8 mouse cellular contexts compared by ENCODE assay signal in genomic region chr17:10334957-10335690, GRCm38 (mm10). TPM values are rescaled to one million over a fixed set of nuclear protein-coding genes. Genes with fewer than 3 reads are reported as not detected.
DNase-seq lines count a peak whose midpoint lies in the region; ATAC-seq and TF ChIP-seq lines count a peak whose summit lies in the region.

No protein-coding gene starts in this region.

- peak overlapping the region; percentile 28; the same call in 1 of the 2 replicates for H3K27ac ChIP-seq in spleen, adult 2 months (ENCODE audit: insufficient read depth, low read length)
- peak overlapping the region; percentile 96 for H3K27ac ChIP-seq in forebrain, embryonic 13.5 days
- H3K27ac ChIP-seq in heart, embryonic 14.5 days (replicated peaks in 1 of 2; ENCODE audit: control insufficient read depth in 1 of 2, insufficient read depth in 1 of 2, low read depth in 2 of 2, low read length in 2 of 2), result peak overlapping the region; percentile 97 to 98
- H3K27ac ChIP-seq in kidney, embryonic 16.5 days (ENCODE audit: low read length), result peak overlapping the region; percentile 95
- H3K27ac ChIP-seq in limb, embryonic 15.5 days, result peak overlapping the region; percentile 85
- H3K27ac ChIP-seq in midbrain, embryonic 14.5 days (replicated peaks; ENCODE audit: low read depth, low read length), result peak overlapping the region; percentile 94
- peak overlapping the region; percentile 90 for H3K27ac ChIP-seq in testis, adult 2 months (ENCODE audit: control insufficient read depth, insufficient read depth, low read depth, low read length)

- H3K4me2 ChIP-seq in forebrain, embryonic 13.5 days, result peak overlapping the region; percentile 59
- peak overlapping the region; percentile 82 for H3K4me2 ChIP-seq in heart, embryonic 14.5 days (ENCODE audit: low read length)
- H3K4me2 ChIP-seq in kidney, embryonic 16.5 days (replicated peaks; ENCODE audit: low read depth, low read length), result peak overlapping the region; percentile 79
- H3K4me2 ChIP-seq in limb, embryonic 15.5 days, result peak overlapping the region; percentile 80
- peak overlapping the region; percentile 65 for H3K4me2 ChIP-seq in midbrain, embryonic 14.5 days (ENCODE audit: low read length)

- no peaks in the 10 kb centered on the region for H3K4me1 ChIP-seq in spleen, adult 2 months (ENCODE audit: control insufficient read depth, insufficient read depth, insufficient read length)
- peaks cover 38% of the 10 kb centered on the region for H3K4me1 ChIP-seq in forebrain, embryonic 13.5 days
- peaks cover 21 to 42% of the 10 kb centered on the region in 2 experiments for H3K4me1 ChIP-seq in heart, embryonic 14.5 days (ENCODE audit: control insufficient read depth in 2 of 2, insufficient read depth in 2 of 2, low read length in 2 of 2)
- peaks cover 15% of the 10 kb centered on the region; the same call in 1 of the 2 replicates for H3K4me1 ChIP-seq in kidney, embryonic 16.5 days (ENCODE audit: insufficient read depth, low read length)
- H3K4me1 ChIP-seq in limb, embryonic 15.5 days, result peaks cover 13% of the 10 kb centered on the region
- peaks cover 27% of the 10 kb centered on the region for H3K4me1 ChIP-seq in midbrain, embryonic 14.5 days (ENCODE audit: control insufficient read depth, insufficient read depth, low read length)
- peaks cover 10% of the 10 kb centered on the region for H3K4me1 ChIP-seq in testis, adult 2 months (ENCODE audit: control insufficient read depth, insufficient read depth, low read length)

- peak overlapping the region; percentile 23 for H3K4me3 ChIP-seq in spleen, adult 2 months (ENCODE audit: extremely low read depth, insufficient read depth, insufficient read length)
- peak overlapping the region; percentile 40 for H3K4me3 ChIP-seq in forebrain, embryonic 13.5 days
- H3K4me3 ChIP-seq in heart, embryonic 14.5 days (ENCODE audit: control insufficient read depth in 1 of 2, insufficient read depth in 1 of 2, low read depth in 1 of 2, low read length in 2 of 2), result peak overlapping the region; percentile 47 to 49
- peak overlapping the region; percentile 54 for H3K4me3 ChIP-seq in kidney, embryonic 16.5 days (ENCODE audit: low read length)
- peak overlapping the region; percentile 50 for H3K4me3 ChIP-seq in limb, embryonic 15.5 days
- peak overlapping the region; percentile 39 for H3K4me3 ChIP-seq in midbrain, embryonic 14.5 days (replicated peaks; ENCODE audit: low read depth, low read length)
- peak overlapping the region; percentile 70 for H3K4me3 ChIP-seq in testis, adult 2 months (ENCODE audit: control insufficient read depth, low read depth, low read length)

- 0 out of 2 replicates have a peak, but pooled peaks cover 3% of the 10 kb centered on the region for H3K27me3 ChIP-seq in spleen, adult 2 months (ENCODE audit: control insufficient read depth, insufficient read depth, low read length)
- H3K27me3 ChIP-seq in forebrain, embryonic 13.5 days, result no peaks in the 10 kb centered on the region
- H3K27me3 ChIP-seq in heart, embryonic 14.5 days (ENCODE audit: control insufficient read depth, insufficient read depth, low read length), result no peaks in the 10 kb centered on the region
- no peaks in the 10 kb centered on the region for H3K27me3 ChIP-seq in kidney, embryonic 16.5 days (ENCODE audit: insufficient read depth, low read length)
- H3K27me3 ChIP-seq in limb, embryonic 15.5 days, result no peaks in the 10 kb centered on the region
- H3K27me3 ChIP-seq in midbrain, embryonic 14.5 days (ENCODE audit: control insufficient read depth, insufficient read depth, low read length), result no peaks in the 10 kb centered on the region
- no peaks in the 10 kb centered on the region; the same call in 1 of the 2 replicates for H3K27me3 ChIP-seq in testis, adult 2 months (ENCODE audit: control insufficient read depth, insufficient read depth, low read length)

- no peak for DNase-seq in spleen, adult 2 months (ENCODE audit: low read depth in 1 of 2, low spot score in 2 of 2)
- no peak for DNase-seq in spleen, adult 12 weeks (ENCODE audit: low spot score)
- peak; percentile 92 for DNase-seq in midbrain, embryonic 14.5 days

- H3K9ac ChIP-seq in forebrain, embryonic 13.5 days, result peak overlapping the region; percentile 73
- H3K9ac ChIP-seq in heart, embryonic 14.5 days (ENCODE audit: low read length), result peak overlapping the region; percentile 87
- peak overlapping the region; percentile 75 for H3K9ac ChIP-seq in kidney, embryonic 16.5 days (replicated peaks; ENCODE audit: low read length)
- peak overlapping the region; percentile 49 for H3K9ac ChIP-seq in limb, embryonic 15.5 days
- H3K9ac ChIP-seq in midbrain, embryonic 14.5 days (replicated peaks; ENCODE audit: low read length), result peak overlapping the region; percentile 63

- H3K36me3 ChIP-seq in spleen, adult 2 months (ENCODE audit: control insufficient read depth, insufficient read depth, low read length), result no peaks in the 10 kb centered on the region
- no peaks in the 10 kb centered on the region for H3K36me3 ChIP-seq in forebrain, embryonic 13.5 days (ENCODE audit: poor library complexity, severe bottlenecking)
- H3K36me3 ChIP-seq in heart, embryonic 14.5 days (ENCODE audit: control insufficient read depth, insufficient read depth, low read length), result no peaks in the 10 kb centered on the region
- H3K36me3 ChIP-seq in kidney, embryonic 16.5 days (ENCODE audit: insufficient read depth, low read length), result no peaks in the 10 kb centered on the region
- H3K36me3 ChIP-seq in limb, embryonic 15.5 days, result no peaks in the 10 kb centered on the region
- no peaks in the 10 kb centered on the region for H3K36me3 ChIP-seq in midbrain, embryonic 14.5 days (ENCODE audit: control insufficient read depth, insufficient read depth, low read length)
- no peaks in the 10 kb centered on the region for H3K36me3 ChIP-seq in testis, adult 2 months (ENCODE audit: control insufficient read depth, insufficient read depth, low read length)

- TF ChIP-seq CTCF in spleen, adult 2 months (IDR thresholded peaks at IDR 0.05; ENCODE audit: extremely low read depth, insufficient read depth, insufficient read length, insufficient replicate concordance), result no peak
- TF ChIP-seq CTCF in testis, adult 2 months (IDR thresholded peaks at IDR 0.05; ENCODE audit: control insufficient read depth, insufficient read depth, insufficient replicate concordance, low read depth, low read length), result 0 out of 2 replicates have a peak, but pooled peaks have one; percentile 9

- H3K9me3 ChIP-seq in forebrain, embryonic 13.5 days (replicated peaks), result no peaks in the 10 kb centered on the region
- H3K9me3 ChIP-seq in heart, embryonic 14.5 days (ENCODE audit: control insufficient read depth, low read length), result no peaks in the 10 kb centered on the region
- H3K9me3 ChIP-seq in kidney, embryonic 16.5 days (ENCODE audit: low read length), result no peaks in the 10 kb centered on the region
- H3K9me3 ChIP-seq in limb, embryonic 15.5 days, result no peaks in the 10 kb centered on the region
- no peaks in the 10 kb centered on the region for H3K9me3 ChIP-seq in midbrain, embryonic 14.5 days (ENCODE audit: control insufficient read depth, low read length)

- WGBS in spleen, adult 2 months, result 3% methylated on average over 31 of the region's 31 CpGs
- WGBS in forebrain, embryonic 13.5 days, result under 1% methylated on average over 31 of the region's 31 CpGs
- WGBS in heart, embryonic 14.5 days, result 2% methylated on average over 31 of the region's 31 CpGs
- WGBS in kidney, embryonic 16.5 days, result 1% methylated on average over 31 of the region's 31 CpGs
- 1% methylated on average over 31 of the region's 31 CpGs for WGBS in limb, embryonic 15.5 days
- 0% methylated on average over 31 of the region's 31 CpGs for WGBS in midbrain, embryonic 14.5 days

- ATAC-seq in forebrain, embryonic 13.5 days, result peak; percentile 95
- ATAC-seq in heart, embryonic 14.5 days (ENCODE audit: insufficient number of reproducible peaks, insufficient read depth, low FRiP score, low read depth), result peak; percentile 80
- ATAC-seq in kidney, embryonic 16.5 days (ENCODE audit: low FRiP score, low TSS enrichment), result peak; percentile 85
- ATAC-seq in limb, embryonic 15.5 days (ENCODE audit: insufficient number of reproducible peaks, low FRiP score, low TSS enrichment, low read depth), result peak; percentile 82; the same call in 1 of the 2 replicates
- ATAC-seq in midbrain, embryonic 14.5 days (ENCODE audit: low FRiP score, low TSS enrichment), result peak; percentile 92

- no peak for TF ChIP-seq POLR2A in spleen, adult 2 months (IDR thresholded peaks at IDR 0.05; ENCODE audit: low read depth, low read length)
- TF ChIP-seq POLR2A in testis, adult 2 months (IDR thresholded peaks at IDR 0.05; ENCODE audit: control insufficient read depth, low read depth, low read length), result peak; percentile 37

RNA-seq across cellular contexts. Expression of gene Qk, which starts 15.5 kb away (rescaled TPM):
- polyA plus RNA-seq in spleen, adult 2 months (2012; rRNA removed), result 76.0 and 97.9 TPM in 2 replicates
- polyA plus RNA-seq in forebrain, embryonic 13.5 days (2015; fragmentation: Nextera tagmentation; extraction: Ambion mirVana), result 54.1 and 56.1 TPM in 2 replicates
- polyA plus RNA-seq in heart, embryonic 14.5 days (2014; fragmentation: Nextera tagmentation; extraction: Ambion mirVana), result 71.8 and 76.2 TPM in 2 replicates
- 22.5 and 30.5 TPM in 2 replicates for polyA plus RNA-seq in kidney, embryonic 16.5 days (2015; fragmentation: Nextera tagmentation; extraction: Ambion mirVana)
- polyA plus RNA-seq in limb, embryonic 15.5 days (2015; fragmentation: Nextera tagmentation; extraction: Ambion mirVana), result 25.7 and 26.1 TPM in 2 replicates
- polyA plus RNA-seq in midbrain, embryonic 14.5 days (2014; fragmentation: Nextera tagmentation; extraction: Ambion mirVana), result 52.9 and 62.8 TPM in 2 replicates
- 173 and 197 TPM in 2 replicates for polyA plus RNA-seq in testis, adult 2 months (2012; rRNA removed)

Comparison
In these comparisons a context has a peak if more than half of its experiments do, and no peak if none do; other contexts are left out.
1. H3K27ac ChIP-seq: peak in every context shown above with its lines; median percentile 98 in heart, embryonic 14.5 days; 96 in forebrain, embryonic 13.5 days; 95 in kidney, embryonic 16.5 days; 94 in midbrain, embryonic 14.5 days; 90 in testis, adult 2 months; 85 in limb, embryonic 15.5 days; 28 in spleen, adult 2 months.